11 mouse cellular contexts compared by ENCODE assay signal in the genomic region with DNA sequence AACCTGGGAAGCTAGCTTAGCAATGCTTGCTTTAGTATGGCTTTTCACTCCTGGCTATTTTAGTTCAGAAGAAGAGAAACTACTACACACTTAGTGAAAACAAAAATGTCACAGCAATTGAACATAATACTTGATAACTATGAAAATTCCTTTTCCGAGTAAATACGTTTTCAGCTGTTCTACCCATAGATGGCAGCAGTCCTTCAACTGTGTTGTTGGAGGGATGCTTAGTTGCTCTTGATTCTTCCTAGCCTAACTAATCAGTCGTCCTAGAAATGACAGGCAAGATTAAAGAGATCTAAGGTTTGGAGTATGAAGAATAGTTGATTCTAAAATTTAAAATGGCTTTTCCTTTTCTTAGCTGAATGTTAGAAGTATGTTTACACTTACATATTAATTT.
DNase-seq lines count a peak whose midpoint lies in the region; ATAC-seq and TF ChIP-seq lines count a peak whose summit lies in the region.
"Had no signal": no experiment of that assay in that cellular context is flagged by ENCODE, and none has a peak within 500 bp of the region (broad histone marks: within the 10 kb centered on the region; RNA-seq: fewer than 3 reads in every experiment).

No protein-coding gene starts in this region.

- no peak overlapping the region for H3K27ac ChIP-seq in embryonic facial prominence, embryonic 11.5 days (replicated peaks; ENCODE audit: low read depth, low read length)
- no peak overlapping the region for H3K27ac ChIP-seq in embryonic facial prominence, embryonic 10.5 days (replicated peaks)
- no peak overlapping the region for H3K27ac ChIP-seq in lung, embryonic 14.5 days (ENCODE audit: low read depth)

- H3K4me3 ChIP-seq in embryonic facial prominence, embryonic 11.5 days (ENCODE audit: low read depth, low read length): no peak overlapping the region
- no peak overlapping the region for H3K4me3 ChIP-seq in embryonic facial prominence, embryonic 10.5 days
- no peak overlapping the region for H3K4me3 ChIP-seq in lung, embryonic 14.5 days (ENCODE audit: low read depth, low read length)

- H3K9ac ChIP-seq in embryonic facial prominence, embryonic 11.5 days (replicated peaks; ENCODE audit: low read length): no peak overlapping the region
- no peak overlapping the region for H3K9ac ChIP-seq in lung, embryonic 14.5 days

- TF ChIP-seq CTCF in lung, embryonic 14.5 days (IDR thresholded peaks at IDR 0.05; ENCODE audit: low read depth): peak; percentile 34

- no peak overlapping the region for H3K4me2 ChIP-seq in embryonic facial prominence, embryonic 11.5 days (ENCODE audit: low read depth, low read length)
- H3K4me2 ChIP-seq in lung, embryonic 14.5 days: no peak overlapping the region

- H3K27me3 ChIP-seq in embryonic facial prominence, embryonic 11.5 days (ENCODE audit: control insufficient read depth, insufficient read depth, low read length): no peaks in the 10 kb centered on the region
- no peaks in the 10 kb centered on the region for H3K27me3 ChIP-seq in embryonic facial prominence, embryonic 10.5 days (replicated peaks; ENCODE audit: low read depth, poor library complexity, severe bottlenecking)
- no peaks in the 10 kb centered on the region for H3K27me3 ChIP-seq in lung, embryonic 14.5 days (ENCODE audit: insufficient read depth, low read length)
- H3K27me3 ChIP-seq in splenic B cell, adult 2 months (ENCODE audit: control insufficient read depth, insufficient read depth, low read length, poor library complexity, severe bottlenecking): no peaks in the 10 kb centered on the region

- no peaks in the 10 kb centered on the region; the same call in 1 of the 2 replicates for H3K36me3 ChIP-seq in embryonic facial prominence, embryonic 11.5 days (replicated peaks; ENCODE audit: control insufficient read depth, insufficient read depth, low read depth, low read length)
- peaks cover 32% of the 10 kb centered on the region for H3K36me3 ChIP-seq in embryonic facial prominence, embryonic 10.5 days (replicated peaks)
- H3K36me3 ChIP-seq in lung, embryonic 14.5 days (ENCODE audit: insufficient read depth): no peaks in the 10 kb centered on the region
- no peaks in the 10 kb centered on the region for H3K36me3 ChIP-seq in splenic B cell, adult 2 months (ENCODE audit: control insufficient read depth, insufficient read depth, low read length, poor library complexity, severe bottlenecking)

- H3K4me1 ChIP-seq in embryonic facial prominence, embryonic 11.5 days (ENCODE audit: control insufficient read depth, insufficient read depth, low read length): no peaks in the 10 kb centered on the region
- no peaks in the 10 kb centered on the region for H3K4me1 ChIP-seq in embryonic facial prominence, embryonic 10.5 days
- no peaks in the 10 kb centered on the region for H3K4me1 ChIP-seq in lung, embryonic 14.5 days (ENCODE audit: insufficient read depth)

- no peak for ATAC-seq in embryonic facial prominence, embryonic 11.5 days (replicated peaks; ENCODE audit: insufficient number of reproducible peaks, low FRiP score, low TSS enrichment, low read depth)
- no peak for ATAC-seq in lung, embryonic 14.5 days (ENCODE audit: insufficient read depth)

- no peaks in the 10 kb centered on the region for H3K9me3 ChIP-seq in embryonic facial prominence, embryonic 11.5 days (replicated peaks; ENCODE audit: control insufficient read depth, low read length)
- H3K9me3 ChIP-seq in embryonic facial prominence, embryonic 10.5 days: no peaks in the 10 kb centered on the region
- no peaks in the 10 kb centered on the region for H3K9me3 ChIP-seq in lung, embryonic 14.5 days (ENCODE audit: low read depth, low read length)

- 63% methylated on average over 3 of the region's 3 CpGs for WGBS in embryonic facial prominence, embryonic 11.5 days
- WGBS in embryonic facial prominence, embryonic 10.5 days: 64% methylated on average over 3 of the region's 3 CpGs
- 56% methylated on average over 3 of the region's 3 CpGs for WGBS in lung, embryonic 14.5 days

- peak; percentile 19 for DNase-seq in embryonic facial prominence, embryonic 11.5 days (ENCODE audit: low spot score)
- DNase-seq in embryonic facial prominence, embryonic 10.5 days (ENCODE audit: low spot score): no peak
- DNase-seq in lung, embryonic 14.5 days: peak; percentile 43
- DNase-seq in lung, postnatal 14 days: no peak
- DNase-seq in NIH3T3 (ENCODE audit: low read depth): peak; percentile 32
- DNase-seq in splenic B cell, adult 2 months (ENCODE audit: low read depth, low spot score): peak; percentile 11
- DNase-seq in right cerebral cortex, postnatal 36 days (ENCODE audit: low spot score in 2 of 2): no peak
- DNase-seq in c-Kit-positive CD71-positive TER-119-positive erythroid progenitor cells, embryonic 14.5 days (ENCODE audit: low spot score): no peak
- DNase-seq: kidney, postnatal 25 days; spleen, adult 18-20 months; thymus, adult 18-20 months had no signal

Comparison
In these comparisons a context has a peak if more than half of its experiments do, and no peak if none do; other contexts are left out.
1. DNase-seq: peak in embryonic facial prominence, embryonic 11.5 days (single experiment), lung, embryonic 14.5 days (single experiment), NIH3T3 (single experiment) and splenic B cell, adult 2 months (single experiment); none in embryonic facial prominence, embryonic 10.5 days (single experiment), lung, postnatal 14 days (single experiment), right cerebral cortex, postnatal 36 days (0 of 2) and c-Kit-positive CD71-positive TER-119-positive erythroid progenitor cells, embryonic 14.5 days (single experiment).